Mouse (Mus musculus) frontal cortex, adult 2 months (tissue): ENCODE measurements around the gene Spata16. TPM values are rescaled to one million over a fixed set of nuclear protein-coding genes. Genes with fewer than 3 reads are reported as not detected.
"Not testable (repeated sequence)": the region's sequence is repeated elsewhere in the genome, so short reads cannot be mapped to it uniquely, and the experiment has no call there.

Experiments
- DNase-seq, 2 experiments: peaks; one replicate each; pipeline ENCODE4 v3.0.0; 2022; ENCODE audit warnings: low spot score in 1 of 2; ENCODE audit errors: extremely low spot score in 1 of 2
- polyA plus RNA-seq: library from polyadenylated mRNA; depleted of rRNA; stranded (reverse); fragments of >200 nt; gene quantifications from 2 replicates; pipeline ENCODE4 v1.2.3, GENCODE M21; 2012; rRNA removed

Spata16 gene
- 0.04 and 0.08 TPM in 2 replicates for polyA plus RNA-seq

DNA sequence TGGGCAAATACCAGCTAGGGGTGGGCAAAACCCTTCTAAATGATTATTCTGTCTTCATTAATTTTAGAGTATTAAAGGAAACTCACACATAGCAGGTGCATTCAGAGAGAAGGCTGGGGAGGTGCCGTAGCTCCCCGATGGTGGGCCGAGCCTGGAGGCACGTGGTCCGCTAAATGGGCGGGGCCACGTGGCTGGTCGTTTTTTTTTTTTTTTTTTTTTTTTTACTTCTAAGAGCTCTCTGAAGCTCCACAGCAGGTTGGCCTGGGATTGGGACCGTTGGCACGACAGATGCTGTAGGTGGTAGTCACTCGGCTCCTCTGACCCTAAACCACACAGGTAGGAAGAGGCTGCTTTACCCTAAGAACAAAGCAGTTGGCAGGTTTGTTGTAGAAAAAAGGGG is at the start of gene Spata16:
Gene Spata16, plus strand, starts transcription at position 219 of the 400 bp plus-strand sequence.
- DNase-seq: no peak

DNA sequence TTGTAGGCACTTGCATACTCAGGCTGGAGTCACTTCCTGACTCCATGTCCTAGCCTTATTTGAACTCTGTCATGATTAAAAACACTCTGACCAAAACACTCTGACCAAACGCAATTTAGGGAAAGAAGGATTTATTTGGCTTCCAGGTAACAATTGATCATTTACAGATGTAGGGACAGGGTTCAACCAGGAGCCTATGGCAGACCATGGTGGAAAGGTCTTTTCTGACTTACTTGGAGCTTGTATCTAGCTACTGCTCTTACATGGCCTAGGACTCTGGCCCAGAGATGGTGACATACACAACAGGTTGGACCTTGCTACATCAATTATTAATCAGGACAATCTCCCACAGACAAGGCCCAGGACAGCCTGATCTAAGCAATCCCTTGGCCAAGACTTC is 32.6 kb upstream of the Spata16 start:
- no peak for DNase-seq

DNA sequence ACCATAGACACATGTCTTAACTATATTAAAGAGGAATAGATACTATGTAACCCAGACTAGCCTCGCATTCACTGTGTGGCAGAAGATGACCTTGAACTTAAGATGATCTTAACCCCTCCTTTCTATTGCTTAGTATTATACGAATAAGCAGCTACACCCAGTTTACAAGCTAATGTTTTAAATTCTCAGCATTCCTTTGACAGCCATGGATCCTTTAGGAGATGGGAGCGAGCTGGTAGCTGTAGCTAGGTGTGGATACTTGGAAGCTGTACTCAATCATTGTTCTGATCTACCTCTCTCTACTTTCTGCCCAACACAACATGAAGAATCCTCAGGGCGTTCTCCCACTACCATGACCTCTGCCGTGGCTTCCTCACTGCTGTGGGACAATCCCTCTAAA is 28.9 kb upstream of the Spata16 start:
- DNase-seq: no peak

DNA sequence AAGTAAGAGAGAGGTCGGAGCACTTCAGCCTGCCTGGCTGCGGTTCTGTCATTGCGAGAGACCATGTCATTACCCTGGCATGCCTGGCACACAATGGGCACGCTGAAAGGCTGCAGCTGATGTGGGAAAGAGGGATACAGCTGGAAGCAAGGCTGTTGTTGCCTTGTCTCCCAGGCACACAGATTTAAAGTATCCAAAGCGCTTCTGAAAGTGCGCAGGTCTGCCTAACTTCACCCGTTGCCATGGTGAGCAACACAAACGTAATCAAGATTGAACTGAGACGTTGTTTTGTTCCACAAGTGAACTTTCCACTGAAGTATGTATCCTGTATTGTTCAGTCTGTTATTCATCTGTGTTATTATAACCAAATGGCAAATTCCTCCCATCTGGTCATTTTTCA is 1.8 kb downstream of the Spata16 start:
- peak in 1 of 2 experiments; percentile 28 for DNase-seq

DNA sequence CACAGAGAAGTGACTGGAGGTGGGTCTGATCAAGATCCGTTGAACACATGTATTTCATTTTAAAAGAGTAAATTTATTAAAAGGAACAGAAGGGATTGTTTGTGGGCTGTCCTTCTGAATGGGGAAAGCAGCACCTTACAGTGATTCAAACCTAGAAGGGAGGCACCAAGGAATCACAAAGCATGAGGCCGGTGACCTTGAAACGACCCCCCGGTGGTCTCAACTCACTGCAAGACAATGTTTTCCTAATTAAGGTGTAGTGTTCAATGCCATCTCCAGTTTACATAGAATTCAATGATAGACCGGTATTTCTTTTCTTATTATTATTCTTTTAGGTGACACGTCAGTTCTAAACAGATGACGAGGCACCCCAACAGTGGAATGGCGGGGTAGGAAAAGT is 2.4 kb downstream of the Spata16 start:
- no peak for DNase-seq

DNA sequence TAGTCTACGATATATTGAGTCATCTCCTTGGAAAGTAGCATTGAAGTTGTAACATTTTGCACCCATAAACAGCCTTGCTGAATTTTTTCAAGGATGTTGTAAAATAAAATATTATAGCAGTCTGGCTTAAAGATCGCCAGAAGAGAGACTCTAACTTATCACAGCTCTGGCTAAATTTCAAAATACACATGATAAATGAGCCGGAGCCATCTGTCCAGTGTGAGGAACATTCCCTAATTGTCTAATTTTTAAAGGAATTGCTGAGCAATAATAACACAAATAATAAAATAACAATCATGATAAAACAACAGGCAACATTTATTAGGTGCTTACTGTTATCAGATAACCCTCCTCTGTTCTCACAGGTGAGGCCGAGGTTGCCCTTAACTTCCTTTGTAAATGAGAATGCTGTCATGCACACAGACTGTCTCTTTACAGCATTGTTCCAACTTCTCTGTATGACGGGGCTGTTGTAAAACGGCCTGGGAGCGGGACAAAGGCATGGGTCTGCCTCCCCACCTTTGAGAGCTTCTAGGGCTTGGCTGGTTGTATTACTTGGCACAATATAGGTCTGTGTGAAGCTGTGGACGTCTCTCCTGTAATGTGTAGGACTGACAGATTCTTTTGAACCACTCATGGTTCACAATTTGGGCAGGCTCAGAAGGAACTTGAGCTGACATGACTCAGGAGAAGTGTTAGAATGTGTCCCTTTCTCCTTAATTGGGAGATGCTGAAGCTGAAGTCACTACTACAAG is 3.1 kb downstream of the Spata16 start:
- no peak for DNase-seq

DNA sequence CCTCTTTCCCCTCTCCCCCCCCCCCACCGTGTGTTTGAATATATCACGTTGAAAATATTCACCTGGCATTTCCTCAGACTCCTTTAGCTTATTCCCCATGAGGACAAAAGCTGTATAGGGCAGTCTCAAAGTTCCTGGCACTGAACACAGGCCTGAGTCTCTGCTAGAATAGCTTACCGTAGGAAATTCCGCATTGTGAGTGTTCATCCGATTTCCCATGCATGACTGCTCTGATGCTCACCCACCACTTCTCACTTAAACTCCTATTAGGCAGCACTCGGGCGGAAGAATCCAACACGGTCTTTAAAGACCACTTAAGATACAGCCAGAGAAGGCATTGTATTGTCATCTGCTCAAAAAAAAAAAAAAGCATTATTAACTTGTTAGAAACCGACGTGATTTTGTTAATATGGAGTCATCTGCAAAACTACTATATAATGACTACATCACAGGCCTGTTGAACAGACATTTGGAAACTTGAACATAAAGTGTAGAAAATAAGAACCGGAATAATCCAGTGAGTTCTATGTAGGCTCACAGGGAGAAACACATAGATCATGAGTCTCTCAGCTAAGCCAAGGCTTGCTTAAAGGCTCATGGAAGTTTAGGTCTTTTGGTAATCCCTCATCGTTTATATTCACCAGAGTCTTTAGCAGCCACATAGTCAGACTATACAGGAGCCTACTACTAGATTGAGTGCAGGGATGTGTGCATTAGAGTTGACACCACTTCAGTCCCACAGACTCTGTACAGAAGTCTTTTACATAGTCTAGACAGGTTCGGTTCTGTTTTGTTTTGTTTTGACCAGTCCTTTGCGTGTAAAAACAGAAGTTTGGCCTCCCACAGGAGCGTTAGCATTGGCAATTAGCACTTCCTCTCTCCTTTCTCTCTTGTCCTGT is 4.2 kb downstream of the Spata16 start:
- DNase-seq: no peak

DNA sequence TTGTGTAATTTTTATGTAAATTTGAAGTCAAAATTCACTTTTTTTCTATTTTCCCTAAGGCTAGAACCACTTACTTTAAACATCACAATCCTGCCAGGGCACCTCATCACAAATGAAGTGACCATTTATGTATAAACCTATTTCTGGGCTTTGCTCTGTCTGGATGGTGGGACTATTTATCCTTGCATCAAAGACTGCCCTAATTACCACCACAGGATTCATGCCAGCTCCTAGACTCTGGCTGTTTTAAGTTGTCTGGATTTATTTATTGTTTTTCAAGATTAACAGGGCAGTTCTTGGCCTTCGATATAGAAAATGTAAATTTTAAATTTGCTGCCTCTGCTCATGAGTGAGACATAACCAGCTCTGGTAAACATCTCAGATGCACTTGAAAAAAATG is 6.7 kb downstream of the Spata16 start:
- DNase-seq: no peak

DNA sequence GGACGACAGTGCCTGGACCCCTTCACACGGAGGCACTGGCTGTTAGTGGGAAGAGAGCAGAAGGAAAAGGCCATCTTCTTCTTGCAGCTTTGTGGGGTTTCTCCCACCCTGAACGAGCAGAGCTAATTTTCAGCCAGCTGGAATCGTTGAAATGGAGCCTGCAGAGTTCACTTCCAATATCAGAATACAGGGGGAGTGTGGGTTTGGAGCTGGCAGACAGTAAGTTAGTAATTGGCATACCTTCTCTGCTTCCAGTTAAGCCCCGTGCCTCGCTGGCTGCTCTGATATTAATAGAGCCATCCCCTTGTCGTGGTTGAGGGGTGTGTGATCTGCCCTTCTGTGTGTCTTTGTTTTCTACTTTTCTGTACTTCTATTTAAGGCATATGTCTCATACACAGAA is 9.4 kb downstream of the Spata16 start:
- DNase-seq: no peak

DNA sequence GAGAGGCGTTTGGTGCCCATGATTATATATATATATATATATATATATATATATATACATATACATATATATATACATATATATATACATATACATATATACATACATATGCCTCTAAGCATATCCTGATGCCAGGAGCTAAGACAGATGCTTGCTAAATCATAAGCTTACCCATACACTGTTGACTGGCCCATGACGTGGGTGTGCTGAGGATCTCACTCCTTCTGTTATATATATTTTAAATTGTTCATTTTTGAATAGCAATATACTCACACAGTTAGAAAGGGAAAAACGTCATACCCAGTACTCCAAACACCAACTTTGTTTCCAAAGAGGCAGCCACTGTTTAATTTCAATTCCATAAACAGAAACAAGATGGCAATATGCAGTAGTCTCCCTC is 48.4 kb downstream of the Spata16 start:
- peak; percentile 20 to 34 for DNase-seq

DNA sequence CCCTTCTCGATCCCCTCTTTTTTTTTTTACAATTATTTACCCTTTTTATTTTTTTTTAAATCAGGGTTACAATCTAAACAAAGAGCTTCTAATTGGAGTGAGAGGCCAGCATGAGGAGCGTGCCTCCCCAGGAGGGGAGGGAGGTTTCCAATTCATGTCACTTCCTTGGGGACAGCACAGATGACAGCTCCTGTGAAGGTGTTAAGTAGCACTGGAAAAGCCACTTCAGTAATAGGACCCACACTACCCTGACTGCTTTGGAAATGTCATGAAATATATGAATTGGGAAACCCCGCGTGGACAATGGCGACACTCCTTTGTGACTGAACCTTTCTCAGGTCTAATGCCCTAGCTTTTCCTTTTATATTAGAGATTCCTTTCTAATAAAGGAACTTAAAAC is 72.1 kb downstream of the Spata16 start:
- not testable (repeated sequence) for DNase-seq

DNA sequence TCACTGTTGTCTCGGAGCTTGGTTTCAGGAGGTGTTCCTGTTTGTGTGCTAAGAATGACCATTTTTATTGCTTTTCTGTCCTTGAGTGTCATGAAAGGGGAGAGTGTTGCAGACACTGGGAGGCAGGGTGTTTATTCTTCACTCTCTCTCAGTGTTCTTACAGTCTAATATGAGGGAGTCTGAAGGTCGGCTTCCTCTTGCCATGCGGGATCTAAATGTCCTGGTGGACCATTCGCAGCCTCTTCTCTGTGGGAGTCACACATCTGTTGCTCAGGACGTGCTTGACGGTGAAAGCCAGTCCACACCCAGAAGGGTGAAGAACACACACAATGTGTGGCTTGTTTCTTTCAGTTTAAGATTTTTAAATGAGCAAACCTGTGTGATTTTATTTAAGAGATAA is 90.1 kb downstream of the Spata16 start:
- no peak for DNase-seq

DNA sequence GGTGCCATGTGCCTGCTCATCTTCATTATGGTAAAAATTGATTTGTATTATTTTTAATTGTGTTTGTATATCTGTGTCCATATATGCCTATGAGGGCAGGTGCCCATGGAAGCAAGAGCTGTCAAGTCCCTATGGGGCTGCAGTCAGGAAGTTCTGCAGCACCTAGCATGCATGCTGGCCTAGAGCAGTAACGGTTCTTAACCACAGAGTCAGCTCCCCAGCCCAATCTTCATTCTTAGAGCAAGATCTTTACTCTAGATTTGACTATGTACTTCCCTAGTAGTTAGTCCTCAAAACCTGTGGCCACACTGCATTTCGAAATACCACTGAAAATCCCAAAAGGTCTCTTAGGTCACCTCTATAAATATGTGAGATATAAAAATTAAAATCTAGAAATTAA is 113.1 kb downstream of the Spata16 start:
- DNase-seq: no peak

DNA sequence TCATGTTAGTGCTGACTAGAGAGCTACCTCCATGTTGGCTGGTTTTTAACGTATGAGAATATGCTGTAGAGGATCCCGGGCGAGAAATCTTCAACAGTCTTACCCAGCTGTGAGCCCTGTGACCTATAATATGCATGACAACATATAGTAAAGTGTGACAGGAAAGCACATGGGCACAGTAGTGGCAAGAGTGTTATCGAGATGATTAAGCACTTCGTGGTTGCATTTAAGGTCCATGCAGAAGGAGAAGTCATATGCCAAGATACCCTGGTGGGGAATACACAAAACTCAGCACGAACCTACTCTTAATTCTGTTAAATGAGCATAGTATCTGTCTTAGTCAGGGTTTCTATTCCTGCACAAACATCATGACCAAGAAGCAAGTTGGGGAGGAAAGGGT is 115.0 kb downstream of the Spata16 start:
- no peak for DNase-seq

DNA sequence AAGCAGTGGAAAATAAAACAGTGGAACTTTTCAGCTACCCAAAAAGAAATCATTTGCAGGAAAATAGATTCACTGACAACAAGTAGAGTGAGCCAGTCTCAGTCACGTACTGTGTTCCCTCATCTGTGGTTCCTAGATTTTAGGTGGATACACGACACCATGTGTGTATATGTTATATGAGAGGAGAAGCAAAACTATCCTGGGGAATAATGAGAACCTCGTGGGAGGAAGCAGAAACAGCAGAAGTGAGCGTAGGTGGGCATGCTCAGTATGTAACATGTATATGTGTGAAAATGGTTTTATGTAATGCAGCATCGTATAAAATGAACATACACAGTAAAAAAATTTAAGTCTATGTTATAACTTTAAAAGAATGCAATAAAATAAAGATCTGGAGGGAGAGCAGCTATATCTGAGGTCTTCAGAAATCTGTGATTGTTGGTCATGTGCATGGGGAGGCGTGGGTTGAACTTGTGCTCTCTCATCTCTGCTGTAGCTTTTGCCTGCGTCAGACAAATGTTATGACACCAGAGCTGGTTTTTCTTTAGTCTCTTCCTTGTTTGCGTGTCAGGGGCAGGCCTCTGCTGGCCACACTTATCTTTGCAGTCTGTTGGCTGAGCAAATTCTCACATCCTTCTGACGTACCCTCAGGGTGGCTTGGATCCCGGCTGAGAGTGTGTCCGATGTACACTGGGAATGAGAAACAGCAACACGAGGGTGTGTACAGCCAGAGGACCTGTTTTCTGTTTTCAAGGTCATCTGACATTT is 156.1 kb downstream of the Spata16 start:
- peak; percentile 33 to 37 for DNase-seq

DNA sequence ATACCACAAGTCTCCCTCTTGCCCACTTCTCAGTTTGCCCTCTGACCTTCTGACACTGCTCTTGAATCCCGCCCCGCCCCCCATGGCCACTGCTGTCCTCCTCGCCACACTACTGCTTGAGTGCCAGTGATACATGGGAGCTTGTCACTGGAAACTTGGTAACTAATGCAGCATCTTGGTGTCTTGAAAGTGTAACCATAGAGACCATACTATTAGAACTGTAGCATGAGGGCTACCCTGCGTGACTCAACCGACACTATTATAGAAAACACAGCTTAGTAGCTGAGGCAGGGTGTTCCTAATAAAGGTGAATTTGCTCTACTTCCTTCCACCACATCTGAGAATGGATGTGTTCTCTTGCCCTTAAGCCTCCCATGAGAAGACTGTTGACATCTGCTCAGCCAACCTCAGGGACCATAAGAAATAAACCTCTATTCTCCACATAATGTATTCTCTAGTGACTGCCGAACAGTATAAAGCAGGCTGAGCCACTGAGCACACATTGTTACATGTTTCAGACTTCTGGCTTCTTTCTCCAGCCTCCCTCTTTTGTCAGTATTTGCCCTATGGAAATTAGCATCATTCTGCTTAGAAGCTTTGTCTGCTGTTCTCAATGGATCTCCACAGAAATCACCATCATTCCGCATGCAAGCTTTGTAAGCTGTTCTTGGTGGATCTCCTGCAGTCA is 158.6 kb downstream of the Spata16 start:
- no peak for DNase-seq

DNA sequence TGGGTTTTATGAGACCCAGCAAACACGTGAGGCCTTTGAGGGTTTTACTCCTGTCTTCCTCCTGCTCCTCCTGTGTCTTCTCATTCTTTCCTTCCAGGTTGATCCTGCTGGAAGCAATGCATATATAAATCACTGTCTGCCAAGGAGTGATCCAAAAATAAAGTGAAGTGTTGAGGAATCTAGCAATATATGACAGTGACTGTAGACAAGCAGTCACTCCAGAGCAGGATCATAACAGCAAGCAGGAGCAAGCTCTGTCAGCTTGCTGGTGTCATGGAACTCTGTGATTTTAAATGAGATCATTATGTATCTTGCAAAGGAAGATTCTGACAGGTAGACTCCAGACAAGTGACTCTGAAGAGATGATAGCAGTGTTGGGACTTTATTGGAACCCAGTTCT is 159.5 kb downstream of the Spata16 start:
- DNase-seq: no peak

DNA sequence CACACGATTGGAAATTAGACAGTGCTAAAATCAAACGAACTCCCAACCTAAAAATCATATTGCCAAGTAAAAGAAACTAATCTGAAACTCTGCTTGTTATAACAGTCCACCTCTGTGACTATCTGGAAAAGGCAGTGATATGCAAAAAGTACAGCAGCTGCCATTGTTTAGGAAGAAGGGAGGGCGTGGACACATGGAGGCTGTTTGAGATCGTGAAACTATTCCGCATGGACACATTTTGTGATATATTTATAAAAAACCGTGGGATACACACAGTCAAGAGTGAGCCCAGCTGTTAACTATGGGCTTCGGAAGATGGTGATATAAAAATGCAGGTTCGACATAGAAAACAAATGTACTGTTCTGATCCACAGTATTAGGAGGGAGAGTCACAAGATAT is 176.9 kb downstream of the Spata16 start:
- peak; percentile 36 to 42 for DNase-seq

DNA sequence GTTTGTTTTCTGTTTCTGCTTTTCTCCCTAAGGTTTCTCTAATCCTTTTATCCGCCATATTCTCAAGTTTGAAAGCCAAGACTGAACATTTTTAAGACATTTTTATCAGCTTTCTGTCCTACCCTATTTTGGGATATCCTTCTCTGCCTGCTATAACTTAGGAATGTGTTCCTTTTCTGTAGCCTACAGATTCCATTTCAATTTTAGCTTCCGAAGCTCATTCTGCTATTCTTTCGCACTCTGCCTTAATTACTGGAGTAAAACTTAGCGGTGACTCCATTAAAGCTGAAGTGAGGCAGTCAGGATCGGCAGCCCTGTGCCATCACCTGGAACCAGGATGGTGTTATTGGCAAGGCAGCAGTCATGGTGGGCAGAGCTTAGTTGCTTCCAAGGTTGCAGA is 178.3 kb downstream of the Spata16 start:
- no peak for DNase-seq

DNA sequence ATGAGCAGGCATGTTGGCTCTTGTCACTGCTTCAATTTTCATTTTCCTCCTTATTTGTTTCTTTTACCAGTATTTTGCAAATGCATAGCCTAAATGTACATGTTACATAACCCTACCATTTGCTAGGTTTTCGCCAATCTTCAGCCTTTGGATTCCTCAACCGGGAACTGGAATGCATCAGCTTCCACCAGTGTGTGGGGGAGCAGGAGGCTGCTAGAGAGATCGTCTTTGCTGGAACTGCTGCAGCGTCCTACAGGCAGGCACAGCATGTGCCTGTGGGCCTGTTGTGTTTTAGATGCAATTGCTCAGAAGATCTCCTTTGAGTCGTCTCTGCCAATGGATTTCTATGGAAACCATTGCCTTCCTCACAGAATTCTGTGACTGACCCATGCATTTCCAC is 182.0 kb downstream of the Spata16 start:
- no peak for DNase-seq
